Mouse (Mus musculus): Measurements from ENCODE around the gene Taf9. TPM values are rescaled to one million over a fixed set of nuclear protein-coding genes. Genes with fewer than 3 reads are reported as not detected.

Taf9 gene
- polyA plus RNA-seq (2017; shearing (Covaris generic)) = 9.4 TPM

DNA sequence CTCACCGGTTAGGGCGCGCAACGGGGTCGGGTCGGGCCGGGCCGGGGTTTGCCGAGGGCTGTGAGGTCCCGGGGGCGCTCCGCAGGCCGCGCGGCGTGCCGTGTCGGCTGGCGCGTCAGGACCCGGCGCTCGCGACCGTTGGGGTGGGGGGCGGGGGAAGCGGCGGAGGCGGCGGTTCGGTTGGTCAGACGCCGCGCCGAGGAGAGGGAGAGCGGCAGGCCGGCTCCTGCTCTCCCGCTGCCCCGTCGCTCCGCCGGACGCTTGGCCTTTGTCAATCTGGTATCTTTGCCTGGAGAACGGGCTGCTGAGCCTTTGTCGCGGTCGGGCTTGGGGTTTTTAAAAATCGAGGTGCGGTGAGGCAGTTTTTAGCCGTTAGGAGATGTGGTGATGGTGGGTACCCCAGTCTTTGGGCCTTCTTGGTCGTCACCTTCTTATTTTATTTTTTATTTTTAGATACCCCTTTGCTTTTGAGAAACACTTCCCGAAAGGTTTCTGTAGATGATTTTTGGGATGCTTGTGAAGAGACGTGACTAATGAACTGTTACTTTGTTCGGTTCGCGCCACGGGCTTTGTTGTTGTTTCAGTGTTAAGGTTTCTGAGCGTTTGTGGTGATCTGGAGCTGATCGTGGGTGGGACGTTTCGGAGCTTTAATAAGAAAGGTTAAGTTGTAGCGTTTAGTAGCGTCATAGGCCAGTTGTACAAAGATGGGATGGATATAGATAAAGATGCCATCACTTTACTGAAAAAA, at the start of gene Taf9:
Taf9 (plus strand) TSS at position 141 of the 748 bp plus-strand sequence.

GRCm38 (mm10) chr13:100616181-100617087, 34.9 kb upstream of the Taf9 start, which contains the start of gene Marveld2:
TSS of gene Marveld2 (minus strand) at chr13:100616971.

DNA sequence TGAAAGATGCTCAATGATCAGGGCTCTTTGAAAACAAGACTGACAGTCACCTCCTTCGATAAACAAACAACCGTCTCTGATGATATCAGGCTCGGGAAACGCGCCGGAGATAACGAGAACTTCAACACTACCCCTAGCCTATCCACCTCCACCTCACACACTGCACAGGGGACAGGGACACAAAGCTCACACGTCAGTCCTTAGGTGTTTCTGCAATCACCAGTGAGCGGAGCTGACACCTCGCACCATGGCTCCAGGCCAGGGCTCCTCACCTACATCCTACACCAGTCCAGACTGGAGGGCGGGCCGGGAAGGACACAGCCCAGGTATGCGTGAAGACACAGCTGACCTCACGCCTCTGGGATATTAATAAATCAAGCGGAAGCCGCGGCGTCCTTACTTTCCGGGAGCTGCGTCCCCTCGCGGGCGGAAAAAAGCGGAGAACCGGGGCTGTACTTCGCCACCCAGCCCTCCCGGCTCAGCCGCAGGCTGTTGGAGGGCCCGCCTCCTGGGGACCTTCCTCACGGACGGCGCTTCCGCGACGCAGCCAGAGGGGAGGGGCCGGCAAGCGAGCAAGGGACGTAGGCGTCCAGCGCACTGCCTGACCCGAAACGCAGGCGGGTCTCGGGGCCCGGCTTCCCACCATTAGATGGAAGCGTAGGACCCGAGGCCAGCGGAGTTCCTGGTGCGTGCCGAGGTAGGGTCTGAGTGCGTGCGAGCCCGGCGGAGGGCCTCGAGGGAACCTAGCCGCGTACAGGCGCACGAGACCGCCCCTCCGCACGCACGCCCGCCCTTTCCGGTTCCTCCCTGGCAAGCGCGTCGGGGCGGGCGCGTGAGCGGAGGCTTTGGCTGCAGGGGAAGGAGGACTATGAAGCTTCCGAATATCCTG, 585 bp upstream of the Taf9 start, which contains the start of the genes Ak6 and Rad17:
Ak6 (plus strand) TSS at position 430 of the 889 bp plus-strand sequence.
Rad17 (minus strand) TSS at position 502 of the 889 bp plus-strand sequence.

GRCm38 (mm10) chr13:100669291-100670022, 18.1 kb downstream of the Taf9 start, which contains the start of gene Ccdc125:
TSS of gene Ccdc125 (plus strand) at chr13:100669717.

Other genes starting within 250 kb of the Taf9 start
- not detected for gene Naip1, start 198.7 kb upstream of the Taf9 start, polyA plus RNA-seq (2017; shearing (Covaris generic))
- 54.6 TPM for gene Gtf2h2, start 159.0 kb upstream of the Taf9 start, polyA plus RNA-seq (2017; shearing (Covaris generic))
- 0.95 TPM for gene Ocln, start 98.9 kb upstream of the Taf9 start, polyA plus RNA-seq (2017; shearing (Covaris generic))
- gene Marveld2, start 34.6 kb upstream of the Taf9 start, polyA plus RNA-seq (2017; shearing (Covaris generic)) = 6.7 TPM
- 122 TPM for gene Ak6, start 600 bp upstream of the Taf9 start, polyA plus RNA-seq (2017; shearing (Covaris generic))
- 24.2 TPM for gene Rad17, start 528 bp upstream of the Taf9 start, polyA plus RNA-seq (2017; shearing (Covaris generic))
- 22.3 TPM for gene Ccdc125, start 18.1 kb downstream of the Taf9 start, polyA plus RNA-seq (2017; shearing (Covaris generic))
- gene Cdk7, start 79.4 kb downstream of the Taf9 start, polyA plus RNA-seq (2017; shearing (Covaris generic)) = 80.8 TPM
- 93.5 TPM for gene Mrps36, start 93.1 kb downstream of the Taf9 start, polyA plus RNA-seq (2017; shearing (Covaris generic))
- 1.7 TPM for gene Cenph, start 124.3 kb downstream of the Taf9 start, polyA plus RNA-seq (2017; shearing (Covaris generic))
- gene Ccnb1, start 135.0 kb downstream of the Taf9 start, polyA plus RNA-seq (2017; shearing (Covaris generic)) = 5.8 TPM
- gene Slc30a5, start 181.8 kb downstream of the Taf9 start, polyA plus RNA-seq (2017; shearing (Covaris generic)) = 55.6 TPM